Mouse (Mus musculus) activated CD4-positive, CD25-positive, alpha-beta regulatory T cell, adult 9 weeks (primary cell): ENCODE measurements around the gene Tmem221. TPM values are rescaled to one million over a fixed set of nuclear protein-coding genes. Genes with fewer than 3 reads are reported as not detected.

Source experiments
- polyA plus RNA-seq: library from polyadenylated mRNA; unstranded; fragments of 100-300 nt; shearing (Covaris generic); gene quantifications from one replicate; pipeline ENCODE4 v1.2.1, GENCODE M21; 2017

The Tmem221 gene
- 0.39 TPM for polyA plus RNA-seq

GRCm38 (mm10) chr8:71558071-71558957 lies at the start of gene Tmem221:
Gene Tmem221 (minus strand): TSS chr8:71558871.

GRCm38 (mm10) chr8:71597451-71597850 lies 38.8 kb upstream of the Tmem221 start, which contains the start of gene Fam129c:
Gene Fam129c (plus strand): TSS chr8:71597648.

GRCm38 (mm10) chr8:71591471-71592373 lies 33.1 kb upstream of the Tmem221 start, which contains the start of gene Pgls:
Gene Pgls (plus strand): TSS chr8:71592176.

GRCm38 (mm10) chr8:71568387-71568937 lies 9.8 kb upstream of the Tmem221 start, which contains the start of gene Slc27a1:
Gene Slc27a1 (plus strand): TSS chr8:71568882.

GRCm38 (mm10) chr8:71566501-71566900 lies 7.8 kb upstream of the Tmem221 start, which contains the start of gene Nxnl1:
Gene Nxnl1 (minus strand): TSS chr8:71566601.

GRCm38 (mm10) chr8:71542632-71543343 lies 15.9 kb downstream of the Tmem221 start, which contains the start of gene Mvb12a:
Gene Mvb12a (plus strand): TSS chr8:71542922.

GRCm38 (mm10) chr8:71537028-71537867 lies 21.4 kb downstream of the Tmem221 start, which contains the start of gene Bst2:
Gene Bst2 (minus strand): TSS chr8:71537456.

GRCm38 (mm10) chr8:71525226-71526050 lies 33.2 kb downstream of the Tmem221 start, which contains the start of gene Ccdc194:
Gene Ccdc194 (minus strand): TSS chr8:71525711.

GRCm38 (mm10) chr8:71511644-71512043 lies 47.0 kb downstream of the Tmem221 start, which contains the start of gene Plvap:
Gene Plvap (minus strand): TSS chr8:71511752.

Other genes starting within 250 kb of the Tmem221 start
- 167 TPM for gene Use1, start 192.0 kb downstream of the Tmem221 start, polyA plus RNA-seq
- gene Ocel1, start 187.6 kb downstream of the Tmem221 start, polyA plus RNA-seq, result 5.9 TPM
- 0.31 TPM for gene Nr2f6, start 176.9 kb downstream of the Tmem221 start, polyA plus RNA-seq
- 0.06 TPM for gene Ushbp1, start 163.1 kb downstream of the Tmem221 start, polyA plus RNA-seq
- gene Babam1, start 162.0 kb downstream of the Tmem221 start, polyA plus RNA-seq, result 124 TPM
- 2.1 TPM for gene Ankle1, start 152.9 kb downstream of the Tmem221 start, polyA plus RNA-seq
- 96.5 TPM for gene Abhd8, start 95.2 kb downstream of the Tmem221 start, polyA plus RNA-seq
- 99.9 TPM for gene Mrpl34, start 93.9 kb downstream of the Tmem221 start, polyA plus RNA-seq
- 70.3 TPM for gene Dda1, start 89.7 kb downstream of the Tmem221 start, polyA plus RNA-seq
- gene Ano8, start 72.9 kb downstream of the Tmem221 start, polyA plus RNA-seq, result 0.12 TPM
- 6.3 TPM for gene Gtpbp3, start 70.8 kb downstream of the Tmem221 start, polyA plus RNA-seq
- gene Plvap, start 47.1 kb downstream of the Tmem221 start, polyA plus RNA-seq, result 0.23 TPM
- gene Ccdc194, start 33.2 kb downstream of the Tmem221 start, polyA plus RNA-seq, result not detected
- 203 TPM for gene Bst2, start 21.4 kb downstream of the Tmem221 start, polyA plus RNA-seq
- gene Mvb12a, start 15.9 kb downstream of the Tmem221 start, polyA plus RNA-seq, result 102 TPM
- 0.16 TPM for gene Nxnl1, start 7.7 kb upstream of the Tmem221 start, polyA plus RNA-seq
- 11.9 TPM for gene Slc27a1, start 10.0 kb upstream of the Tmem221 start, polyA plus RNA-seq
- 26.4 TPM for gene Pgls, start 33.3 kb upstream of the Tmem221 start, polyA plus RNA-seq
- gene Fam129c, start 38.8 kb upstream of the Tmem221 start, polyA plus RNA-seq, result 7.1 TPM
- gene Colgalt1, start 52.1 kb upstream of the Tmem221 start, polyA plus RNA-seq, result 3.7 TPM
- gene Unc13a, start 112.9 kb upstream of the Tmem221 start, polyA plus RNA-seq, result 0.46 TPM
- gene Jak3, start 117.4 kb upstream of the Tmem221 start, polyA plus RNA-seq, result 171 TPM
- gene Insl3, start 130.3 kb upstream of the Tmem221 start, polyA plus RNA-seq, result 24.7 TPM
- gene B3gnt3, start 142.9 kb upstream of the Tmem221 start, polyA plus RNA-seq, result 5.7 TPM
- gene Fcho1, start 166.8 kb upstream of the Tmem221 start, polyA plus RNA-seq, result 291 TPM